Mouse (Mus musculus) limb, embryonic 10.5 days (tissue): ENCODE results near the gene Itih1. TPM values are rescaled to one million over a fixed set of nuclear protein-coding genes. Genes with fewer than 3 reads are reported as not detected.

Experiments
- DNase-seq: peaks from one replicate; pipeline ENCODE4 v3.0.0-alpha.2; 2017; ENCODE audit warnings: low spot score
- H3K27ac ChIP-seq: fragments of 300-500 bp; sonication (generic); 2 replicates; pipeline ENCODE4 v1.5.1; 2016; ENCODE audit warnings: mild to moderate bottlenecking
- H3K27me3 ChIP-seq: fragments of 300-500 bp; sonication (generic); 2 replicates; pipeline ENCODE4 v1.6.1; 2016; ENCODE audit warnings: low read depth, mild to moderate bottlenecking; ENCODE audit not compliant: poor library complexity, severe bottlenecking
- H3K36me3 ChIP-seq: fragments of 300-500 bp; sonication (generic); 2 replicates; pipeline ENCODE4 v1.6.1; 2016; ENCODE audit warnings: mild to moderate bottlenecking, moderate library complexity
- H3K4me1 ChIP-seq: fragments of 300-500 bp; sonication (generic); 2 replicates; pipeline ENCODE4 v1.6.1; 2016
- H3K4me3 ChIP-seq: fragments of 300-500 bp; sonication (generic); 2 replicates; pipeline ENCODE4 v1.5.1; 2016; ENCODE audit warnings: mild to moderate bottlenecking, moderate library complexity
- H3K9me3 ChIP-seq: fragments of 300-500 bp; sonication (generic); replicated peaks from 2 replicates; pipeline ENCODE4 v1.6.1; 2016; ENCODE audit warnings: mild to moderate bottlenecking
- WGBS: fragments of 180-500 bp; shearing (Covaris S2); methylation state at CpG from one replicate; pipeline ENCODE4 v1.1.7; 2016; 5-methylcytosine and 5-hydroxymethylcytosine counted together
- polyA plus RNA-seq: library from polyadenylated mRNA; unstranded; fragments of >200 nt; fragmentation: Nextera tagmentation; extraction: Ambion mirVana; gene quantifications from 2 replicates; pipeline ENCODE4 v1.2.1, GENCODE M21; 2016

Itih1 gene
- polyA plus RNA-seq, 1 experiment from 2014 or later, result not detected

GRCm38 (mm10) chr14:30888271-30888732 lies 54.8 kb downstream of the Itih1 start:
- Histone ChIP-seq H3K4me1 (peaks cover 8% of the 10 kb centered on the region), H3K27ac (no peak overlapping the region), H3K36me3 (no peaks in the 10 kb centered on the region), H3K4me3 (no peak overlapping the region), H3K9me3 (no peaks in the 10 kb centered on the region), H3K27me3 (no peaks in the 10 kb centered on the region)
- WGBS, result 26% methylated on average over 9 of the region's 9 CpGs
- no peak for DNase-seq

GRCm38 (mm10) chr14:30886204-30886603 lies 56.9 kb downstream of the Itih1 start, which contains the start of gene Itih4:
Gene Itih4 (plus strand): TSS chr14:30886476.
- H3K27me3 ChIP-seq, result no peaks in the 10 kb centered on the region
- 85% methylated on average over 3 of the region's 3 CpGs for WGBS
- H3K36me3 ChIP-seq, result no peaks in the 10 kb centered on the region
- H3K9me3 ChIP-seq, result no peaks in the 10 kb centered on the region
- peaks cover 8% of the 10 kb centered on the region for H3K4me1 ChIP-seq
- no peak within 1 kb of the TSS for H3K4me3 ChIP-seq
- H3K27ac ChIP-seq, result no peak within 1 kb of the TSS
- DNase-seq, result no peak

- Histone ChIP-seq H3K36me3 (no peaks in the 10 kb centered on the region), H3K4me3 (no peak overlapping the region), H3K9me3 (no peaks in the 10 kb centered on the region), H3K27me3 (no peaks in the 10 kb centered on the region), H3K27ac (no peak overlapping the region), H3K4me1 (peaks cover 8% of the 10 kb centered on the region)
- WGBS, result 23% methylated on average over 3 of the region's 3 CpGs
- no peak for DNase-seq
Observed at GRCm38 (mm10) chr14:30885298-30885697, 57.8 kb downstream of the Itih1 start.

DNA sequence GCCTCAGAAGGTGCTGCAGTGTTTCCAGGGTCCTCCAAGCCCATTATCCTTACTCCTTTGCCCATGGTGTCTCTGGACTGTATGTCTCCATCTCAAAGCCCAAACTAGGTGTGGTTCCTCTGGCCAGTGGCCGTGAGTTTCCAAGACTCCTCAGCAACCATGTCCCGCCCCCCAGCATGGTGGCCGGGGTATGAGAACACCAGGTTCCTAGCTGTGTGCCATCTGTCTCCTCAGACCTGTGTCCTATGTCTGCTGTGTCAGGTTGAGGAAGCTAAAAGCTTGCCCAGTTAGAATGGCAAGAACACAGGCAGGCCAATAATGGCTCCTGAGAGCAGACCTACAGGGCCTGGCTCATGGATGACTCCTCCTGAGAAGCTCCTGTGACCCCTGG lies 61.4 kb downstream of the Itih1 start:
- H3K4me3 ChIP-seq, result no peak overlapping the region
- no peak for DNase-seq
- H3K4me1 ChIP-seq, result peaks cover 7% of the 10 kb centered on the region
- H3K9me3 ChIP-seq, result no peaks in the 10 kb centered on the region
- 85% methylated on average over 3 of the region's 3 CpGs for WGBS
- H3K27me3 ChIP-seq, result no peaks in the 10 kb centered on the region
- H3K27ac ChIP-seq, result no peak overlapping the region
- H3K36me3 ChIP-seq, result peaks cover 11% of the 10 kb centered on the region; the same call in 1 of the 2 replicates

- WGBS, result 87% methylated on average over 17 of the region's 17 CpGs
- peaks cover 7% of the 10 kb centered on the region for H3K4me1 ChIP-seq
- H3K9me3 ChIP-seq, result no peaks in the 10 kb centered on the region
- H3K27me3 ChIP-seq, result no peaks in the 10 kb centered on the region
- no peak for DNase-seq
- H3K4me3 ChIP-seq, result no peak overlapping the region
- peaks cover 16% of the 10 kb centered on the region for H3K36me3 ChIP-seq
- H3K27ac ChIP-seq, result no peak overlapping the region
Observed at GRCm38 (mm10) chr14:30880811-30881717, 62.0 kb downstream of the Itih1 start.

DNA sequence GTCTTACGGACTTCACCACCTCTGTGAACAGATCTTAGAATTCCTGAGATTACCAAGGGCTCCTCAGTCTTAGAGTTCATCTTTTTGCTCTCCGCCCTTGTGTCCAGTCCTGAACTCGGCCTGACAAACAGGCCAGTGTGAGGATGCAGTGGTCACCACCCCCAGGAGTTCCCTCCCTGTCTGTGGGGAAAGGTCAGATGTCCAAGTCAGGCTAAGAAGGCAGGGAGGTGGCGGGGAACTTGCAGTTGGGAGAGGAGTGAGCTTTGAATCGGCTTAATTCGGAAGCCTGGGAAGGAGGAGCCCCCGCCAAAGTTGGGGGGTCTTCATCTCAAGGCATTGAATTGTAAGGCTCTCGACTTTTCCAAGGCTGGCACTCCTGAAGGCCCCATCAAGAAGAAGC lies 62.8 kb downstream of the Itih1 start:
- Histone ChIP-seq H3K4me3 (no peak overlapping the region), H3K9me3 (no peaks in the 10 kb centered on the region), H3K4me1 (peaks cover 7% of the 10 kb centered on the region), H3K27me3 (no peaks in the 10 kb centered on the region), H3K36me3 (peaks cover 24% of the 10 kb centered on the region), H3K27ac (no peak overlapping the region)
- DNase-seq, result no peak
- WGBS, result 72% methylated on average over 8 of the region's 8 CpGs

DNA sequence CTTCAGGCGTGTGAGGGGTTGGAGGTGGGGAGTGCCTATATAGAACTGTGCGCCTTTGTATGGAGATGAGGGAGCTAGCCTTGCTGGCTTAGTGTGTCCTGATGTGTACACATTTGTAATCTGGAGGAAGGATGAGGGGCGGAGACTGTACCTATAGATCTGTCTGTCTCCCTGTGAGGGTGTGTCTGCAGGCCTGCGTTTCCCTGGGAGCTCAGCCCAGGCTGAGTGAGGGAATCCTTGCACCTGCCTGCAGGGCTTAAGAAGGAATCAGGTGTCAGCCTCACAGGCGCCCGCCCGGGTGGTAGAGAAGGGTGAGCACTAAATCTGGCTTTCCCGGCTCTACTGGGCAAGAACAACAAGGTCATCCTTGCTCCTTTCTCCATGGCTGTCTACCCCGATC lies 63.3 kb downstream of the Itih1 start:
- Histone ChIP-seq H3K4me1 (peaks cover 7% of the 10 kb centered on the region), H3K36me3 (peaks cover 26% of the 10 kb centered on the region), H3K27ac (0 out of 2 replicates have a peak overlapping the region, but pooled peaks have one; percentile 14), H3K27me3 (no peaks in the 10 kb centered on the region), H3K9me3 (no peaks in the 10 kb centered on the region), H3K4me3 (no peak overlapping the region)
- no peak for DNase-seq
- 57% methylated on average over 9 of the region's 9 CpGs for WGBS

Other genes with a start within 250 kb of the Itih1 start
- 16.5 and 17.5 TPM in 2 replicates for gene Sfmbt1, start 228.4 kb downstream of the Itih1 start, polyA plus RNA-seq
- 32.0 and 37.6 TPM in 2 replicates for gene Tmem110, start 117.7 kb downstream of the Itih1 start, polyA plus RNA-seq
- 0.28 and 0.30 TPM in 2 replicates for gene Mustn1, start 64.1 kb downstream of the Itih1 start, polyA plus RNA-seq
- gene Itih4, start 56.8 kb downstream of the Itih1 start, polyA plus RNA-seq, result not detected in 2 replicates
- gene Itih3, start 19.5 kb downstream of the Itih1 start, polyA plus RNA-seq, result not detected in 2 replicates
- gene Nek4, start 8.1 kb upstream of the Itih1 start, polyA plus RNA-seq, result 19.7 and 19.8 TPM in 2 replicates
- gene Glt8d1, start 58.1 kb upstream of the Itih1 start, polyA plus RNA-seq, result 28.4 and 38.2 TPM in 2 replicates
- gene Spcs1, start 58.4 kb upstream of the Itih1 start, polyA plus RNA-seq, result 259 and 262 TPM in 2 replicates
- gene Pbrm1, start 75.8 kb upstream of the Itih1 start, polyA plus RNA-seq, result 143 and 186 TPM in 2 replicates
- 135 and 173 TPM in 2 replicates for gene Gnl3, start 75.9 kb upstream of the Itih1 start, polyA plus RNA-seq
- gene Smim4, start 185.7 kb upstream of the Itih1 start, polyA plus RNA-seq, result 54.2 and 65.3 TPM in 2 replicates
- 638 and 656 TPM in 2 replicates for gene Nt5dc2, start 187.8 kb upstream of the Itih1 start, polyA plus RNA-seq
- gene Stab1, start 225.4 kb upstream of the Itih1 start, polyA plus RNA-seq, result 14.2 and 14.5 TPM in 2 replicates